9 mouse cellular contexts compared by ENCODE assay signal in genomic region chr9:48314194-48314593, GRCm38 (mm10). TPM values are rescaled to one million over a fixed set of nuclear protein-coding genes. Genes with fewer than 3 reads are reported as not detected.
DNase-seq lines count a peak whose midpoint lies in the region; ATAC-seq and TF ChIP-seq lines count a peak whose summit lies in the region.
"Had no signal": no experiment of that assay in that cellular context is flagged by ENCODE, and none has a peak within 500 bp of the region (broad histone marks: within the 10 kb centered on the region; RNA-seq: fewer than 3 reads in every experiment).

No protein-coding gene starts in this region.

- H3K4me1 ChIP-seq in hindbrain, postnatal 0 days (ENCODE audit: insufficient read depth, low read length), result no peaks in the 10 kb centered on the region
- no peaks in the 10 kb centered on the region for H3K4me1 ChIP-seq in lung, embryonic 14.5 days (ENCODE audit: insufficient read depth)
- H3K4me1 ChIP-seq: liver, embryonic 13.5 days had no signal

- intact Hi-C loops in gastrocnemius, adult 2 months (cut with DNase I), result loop anchor here (5.0 kb wide), 1 partner anchor 38 kb away; the partner anchor contains the start of gene Nxpe2

- H3K4me3 ChIP-seq in gastrocnemius, adult 2 months, result peak overlapping the region; percentile 65
- H3K4me3 ChIP-seq in hindbrain, postnatal 0 days (ENCODE audit: low read length), result peak overlapping the region; percentile 19
- no peak overlapping the region for H3K4me3 ChIP-seq in lung, embryonic 14.5 days (ENCODE audit: low read depth, low read length)
- H3K4me3 ChIP-seq: liver, embryonic 13.5 days had no signal

- no peaks in the 10 kb centered on the region for H3K9me3 ChIP-seq in hindbrain, postnatal 0 days (ENCODE audit: low read length)
- H3K9me3 ChIP-seq in lung, embryonic 14.5 days (ENCODE audit: low read depth, low read length), result no peaks in the 10 kb centered on the region
- H3K9me3 ChIP-seq: liver, embryonic 13.5 days had no signal

- no peak for TF ChIP-seq CTCF in gastrocnemius, adult 2 months (IDR thresholded peaks at IDR 0.05)
- no peak for TF ChIP-seq CTCF in hindbrain, postnatal 0 days (IDR thresholded peaks at IDR 0.05; ENCODE audit: low read depth)
- TF ChIP-seq CTCF in lung, embryonic 14.5 days (IDR thresholded peaks at IDR 0.05; ENCODE audit: low read depth), result no peak

- no peaks in the 10 kb centered on the region for H3K27me3 ChIP-seq in hindbrain, postnatal 0 days (ENCODE audit: insufficient read depth, low read length)
- no peaks in the 10 kb centered on the region for H3K27me3 ChIP-seq in lung, embryonic 14.5 days (ENCODE audit: insufficient read depth, low read length)
- H3K27me3 ChIP-seq: liver, embryonic 13.5 days had no signal

- no peak overlapping the region for H3K9ac ChIP-seq in hindbrain, postnatal 0 days (replicated peaks; ENCODE audit: low read length)
- no peak overlapping the region for H3K9ac ChIP-seq in lung, embryonic 14.5 days
- H3K9ac ChIP-seq: liver, embryonic 13.5 days had no signal

- no peaks in the 10 kb centered on the region for H3K36me3 ChIP-seq in hindbrain, postnatal 0 days (ENCODE audit: insufficient read depth, low read length)
- H3K36me3 ChIP-seq in lung, embryonic 14.5 days (ENCODE audit: insufficient read depth), result no peaks in the 10 kb centered on the region

- WGBS in hindbrain, postnatal 0 days, result 8% methylated on average over 3 of the region's 3 CpGs
- WGBS in lung, embryonic 14.5 days, result 53% methylated on average over 3 of the region's 3 CpGs

- H3K4me2 ChIP-seq in hindbrain, postnatal 0 days (ENCODE audit: low read depth, low read length), result peak overlapping the region; percentile 25
- peak overlapping the region; percentile 20; the same call in 1 of the 2 replicates for H3K4me2 ChIP-seq in lung, embryonic 14.5 days
- H3K4me2 ChIP-seq: liver, embryonic 13.5 days had no signal

- H3K27ac ChIP-seq in gastrocnemius, adult 2 months, result peak overlapping the region; percentile 85
- peak overlapping the region; percentile 67 for H3K27ac ChIP-seq in hindbrain, postnatal 0 days
- H3K27ac ChIP-seq in lung, embryonic 14.5 days (ENCODE audit: low read depth), result peak overlapping the region; percentile 8; the same call in 1 of the 2 replicates
- H3K27ac ChIP-seq: liver, embryonic 13.5 days had no signal

- peak; percentile 81; the same call in 1 of the 2 replicates for ATAC-seq in hindbrain, postnatal 0 days
- no peak for ATAC-seq in lung, embryonic 14.5 days (ENCODE audit: insufficient read depth)

- peak; percentile 32 for DNase-seq in gastrocnemius, adult 2 months
- no peak for DNase-seq in gastrocnemius, postnatal 10 days
- DNase-seq in embryo, embryonic 10.5 days (ENCODE audit: low spot score), result peak; percentile 46
- DNase-seq in hindbrain, postnatal 0 days (ENCODE audit: low spot score), result peak; percentile 69
- peak; percentile 47 for DNase-seq in lung, embryonic 14.5 days
- no peak for DNase-seq in cerebellum, postnatal 14 days
- no peak for DNase-seq in urinary bladder, postnatal 14 days (ENCODE audit: low spot score)
- no peak for DNase-seq in cerebellum, adult 11-12 months
- DNase-seq: liver, embryonic 13.5 days had no signal

RNA-seq across cellular contexts. Expression of gene Nxpe2, which starts 39.1 kb away (rescaled TPM):
- total RNA-seq in gastrocnemius, adult 2 months (2021), result under 1 TPM; 0.43 to 0.59 TPM
- total RNA-seq in gastrocnemius, postnatal 10 days (2021), result 1 to 10 TPM in 1 of 2 experiments, under 1 TPM in 1; 0.99 to 3.1 TPM
- total RNA-seq in hindbrain, postnatal 0 days (2014; rRNA removed), result 0.86 TPM in 1 of 2 replicates, not detected in the other
- 0.33 and 0.45 TPM in 2 replicates for polyA plus RNA-seq in hindbrain, postnatal 0 days (2015; fragmentation: Nextera tagmentation; extraction: Ambion mirVana)
- polyA plus RNA-seq in lung, embryonic 14.5 days (2014; fragmentation: Nextera tagmentation; extraction: Ambion mirVana), result 0.99 and 1.1 TPM in 2 replicates

Comparison
In these comparisons a context has a peak if more than half of its experiments do, and no peak if none do; other contexts are left out.
1. DNase-seq: peak in gastrocnemius, adult 2 months (single experiment), embryo, embryonic 10.5 days (single experiment), hindbrain, postnatal 0 days (single experiment) and lung, embryonic 14.5 days (single experiment); none in gastrocnemius, postnatal 10 days (single experiment), cerebellum, postnatal 14 days (0 of 2), urinary bladder, postnatal 14 days (single experiment) and cerebellum, adult 11-12 months (single experiment).
2. H3K27ac ChIP-seq: peak in every context shown above with its lines; median percentile 85 in gastrocnemius, adult 2 months; 67 in hindbrain, postnatal 0 days; 8 in lung, embryonic 14.5 days.